Mouse (Mus musculus) ZHBTc4 (cell line): ENCODE measurements around the gene Polr1d.

Source experiments
- DNase-seq: peaks from one replicate; pipeline ENCODE4 v3.0.0-alpha.2; 2011; ENCODE audit warnings: low read depth, low spot score

Gene Polr1d

DNA sequence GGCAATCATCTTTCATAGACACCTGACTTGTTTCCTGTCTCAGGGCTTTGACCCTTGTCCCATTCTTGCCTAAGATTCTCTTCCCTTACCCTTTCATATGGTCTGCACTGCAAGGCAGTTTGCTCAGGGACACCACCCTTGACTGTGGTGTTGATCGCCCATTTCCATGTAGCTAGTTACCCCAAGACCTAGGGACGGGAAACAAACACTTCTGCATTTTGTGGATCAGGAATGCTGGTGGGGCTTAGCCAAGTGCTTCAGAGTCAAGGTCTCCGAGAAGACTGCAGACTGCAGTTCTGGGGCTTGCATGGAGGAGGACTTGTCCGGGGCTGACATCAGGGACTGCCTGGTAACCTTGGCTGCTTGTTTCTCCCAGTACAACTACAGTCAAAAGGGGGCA lies 10.0 kb downstream of the Polr1d start:
- peak; percentile 74 for DNase-seq

DNA sequence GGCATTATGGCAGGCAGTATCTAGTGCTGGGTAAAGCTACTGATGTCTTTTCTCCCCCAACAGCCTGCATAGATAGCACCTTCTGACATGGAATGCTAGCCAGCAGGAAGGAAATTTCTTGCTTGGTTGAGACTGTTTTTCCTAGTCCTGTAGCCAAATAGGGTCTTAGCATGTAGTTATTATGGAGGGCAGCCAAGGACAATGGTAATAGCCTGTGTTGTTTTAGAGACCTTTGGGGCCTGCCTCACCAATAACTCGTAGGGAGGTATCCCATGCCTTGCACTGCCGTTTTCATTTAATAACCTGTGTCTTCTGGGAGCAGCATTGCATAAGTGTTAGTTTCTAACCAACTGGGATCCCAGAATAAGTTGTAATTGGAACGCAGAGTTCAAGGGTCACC lies 13.0 kb downstream of the Polr1d start:
- DNase-seq: no peak

- no peak for DNase-seq
These were observed 13.6 kb downstream of the Polr1d start for GRCm38 (mm10) chr5:147090256-147090963.

GRCm38 (mm10) chr5:147092448-147092847 lies 15.6 kb downstream of the Polr1d start:
- DNase-seq: no peak

DNA sequence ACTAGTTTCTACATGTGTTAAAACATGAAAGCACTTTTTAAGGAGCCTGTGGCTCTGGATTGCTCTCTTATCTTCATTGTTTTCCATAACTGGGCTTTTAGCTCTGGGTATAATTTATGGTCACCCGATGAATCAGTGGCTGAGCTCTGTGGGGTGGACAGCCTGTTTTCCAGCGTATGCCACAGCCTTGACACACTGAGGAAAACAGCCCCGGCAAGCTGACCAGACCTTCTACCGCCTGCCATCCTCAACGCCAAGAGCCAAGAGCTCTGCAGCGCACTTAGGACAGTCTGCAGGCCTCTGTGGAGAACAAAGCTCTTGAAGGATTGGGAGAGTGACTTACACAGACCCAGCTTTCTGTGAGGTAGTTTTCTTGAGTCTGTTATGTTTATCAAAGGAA lies 17.4 kb downstream of the Polr1d start:
- DNase-seq: no peak

GRCm38 (mm10) chr5:147096586-147096985 lies 19.7 kb downstream of the Polr1d start:
- DNase-seq: no peak

- DNase-seq: no peak
These were observed 21.8 kb downstream of the Polr1d start for GRCm38 (mm10) chr5:147098667-147099066.

- DNase-seq: no peak
These were observed 23.3 kb downstream of the Polr1d start for GRCm38 (mm10) chr5:147100180-147100579.

- DNase-seq: no peak
These were observed 25.4 kb downstream of the Polr1d start for GRCm38 (mm10) chr5:147102295-147102694.

DNA sequence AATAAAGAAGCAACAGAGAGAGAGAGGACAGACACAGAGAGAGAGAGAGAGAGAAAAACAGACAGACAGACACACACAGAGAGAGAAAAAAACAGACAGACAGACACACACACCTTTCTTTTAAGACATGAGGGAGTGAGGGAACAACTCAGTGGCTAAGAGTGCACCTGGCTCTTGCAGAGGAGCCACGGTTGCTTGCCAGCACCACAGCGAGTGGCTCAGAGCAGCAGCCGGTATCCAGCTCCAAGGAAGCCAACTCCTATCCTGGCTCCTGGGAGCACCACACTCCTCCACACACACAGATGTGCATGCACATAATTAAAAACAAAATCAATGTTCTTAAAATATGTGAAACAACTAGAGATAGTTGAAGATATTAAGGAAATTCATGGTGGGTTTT lies 30.4 kb downstream of the Polr1d start:
- DNase-seq: no peak

DNA sequence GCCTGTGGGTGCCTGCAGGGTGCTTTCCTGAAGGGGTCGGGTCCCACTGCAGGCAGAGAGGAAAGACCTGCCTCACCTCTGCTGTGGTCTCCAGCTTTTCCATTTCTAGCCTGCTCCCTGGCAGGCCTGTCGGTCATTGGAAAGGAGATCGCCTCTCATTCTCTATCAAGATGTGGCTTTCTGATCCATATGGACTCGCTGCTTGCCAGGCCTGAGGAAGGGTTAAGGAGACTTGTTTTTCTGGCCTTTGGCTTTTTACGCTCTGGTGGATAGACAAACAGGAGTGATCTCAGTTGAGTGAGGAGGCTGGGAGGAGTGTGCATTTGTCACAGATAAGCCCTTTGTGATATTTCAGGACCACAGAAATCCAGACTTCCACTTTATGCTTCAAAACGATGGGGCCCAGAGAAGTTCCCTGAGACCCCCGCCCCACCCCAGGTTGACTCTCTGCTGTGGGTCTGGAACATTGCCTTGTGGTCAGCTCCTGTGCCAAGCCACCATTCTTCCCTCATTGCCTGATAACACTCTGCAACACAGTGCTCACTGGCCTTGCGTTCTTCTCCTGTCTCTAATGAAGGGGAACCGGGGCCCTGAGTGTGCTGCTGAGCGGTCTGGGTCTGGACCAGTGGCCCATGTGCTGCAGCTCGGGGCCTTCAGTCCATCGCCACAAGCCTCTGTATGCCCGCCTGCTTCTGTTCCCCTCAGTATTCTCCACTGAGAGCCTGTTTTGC lies 32.2 kb downstream of the Polr1d start:
- DNase-seq: no peak

- DNase-seq: peak; percentile 66
These were observed 37.9 kb downstream of the Polr1d start for GRCm38 (mm10) chr5:147114738-147115137.

- peak; percentile 76 for DNase-seq
These were observed 38.8 kb downstream of the Polr1d start for GRCm38 (mm10) chr5:147115631-147116030.

DNA sequence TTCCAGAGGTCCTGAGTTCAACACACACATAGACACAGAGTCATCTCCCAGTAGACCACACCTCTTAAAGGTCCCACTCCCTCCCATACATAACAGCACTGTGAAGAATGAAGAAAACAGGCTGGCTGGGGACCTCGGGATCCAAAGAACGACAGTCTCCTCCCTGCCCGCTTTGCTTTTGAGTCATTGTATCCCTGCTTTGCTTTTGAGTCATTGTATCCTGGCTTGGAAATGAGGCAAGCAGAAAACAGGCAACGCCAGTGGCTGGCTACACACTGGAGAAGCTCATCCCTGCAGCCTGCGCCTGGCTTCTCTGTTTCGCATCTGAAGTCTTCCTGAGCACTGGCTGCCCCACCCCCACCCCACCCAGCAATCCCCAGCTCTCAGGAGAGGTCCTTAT lies 40.2 kb downstream of the Polr1d start:
- DNase-seq: no peak

- DNase-seq: peak; percentile 77
These were observed 44.3 kb downstream of the Polr1d start for GRCm38 (mm10) chr5:147121146-147121545.

DNA sequence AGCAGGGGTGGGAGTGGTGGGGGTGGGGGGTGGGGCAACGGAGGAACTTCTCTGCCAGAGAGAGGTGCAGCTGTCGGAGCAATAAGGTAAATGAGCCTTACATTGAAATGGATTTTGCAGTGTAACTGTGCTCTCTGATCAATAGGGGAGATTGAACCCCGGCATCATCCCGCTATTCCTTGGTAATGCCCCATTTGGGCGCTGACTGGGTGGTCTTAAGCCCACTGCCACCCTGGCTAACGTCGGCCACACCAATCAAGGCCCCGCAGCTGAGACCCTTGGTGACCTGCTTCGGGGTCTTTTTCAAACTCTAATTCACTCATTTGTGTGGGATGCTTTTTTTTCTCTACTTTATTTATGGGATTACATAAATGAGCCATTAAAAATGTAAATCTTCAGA lies 47.9 kb downstream of the Polr1d start:
- DNase-seq: no peak

- DNase-seq: no peak
These were observed 48.8 kb downstream of the Polr1d start for GRCm38 (mm10) chr5:147125542-147126185.

DNA sequence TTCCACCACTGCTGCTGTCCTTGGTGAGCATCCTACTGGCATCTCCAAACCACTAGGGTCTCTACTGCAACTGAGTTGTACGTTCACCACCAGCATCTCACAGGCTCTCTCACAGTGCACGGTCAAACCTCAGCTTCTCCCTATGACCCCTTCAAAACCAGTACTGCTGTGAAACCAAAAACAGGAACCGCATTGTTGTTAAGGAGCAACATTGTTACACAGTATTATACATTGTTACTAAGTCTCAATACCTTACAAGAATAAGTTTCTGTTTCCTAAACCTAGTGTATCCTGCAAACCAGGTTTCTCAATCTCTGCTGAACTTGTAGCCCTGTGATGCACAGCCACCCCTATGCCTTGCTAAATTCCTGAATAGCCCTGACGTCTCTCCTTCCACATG lies 51.0 kb downstream of the Polr1d start:
- no peak for DNase-seq

- no peak for DNase-seq
These were observed 52.6 kb downstream of the Polr1d start for GRCm38 (mm10) chr5:147129484-147129883.

DNA sequence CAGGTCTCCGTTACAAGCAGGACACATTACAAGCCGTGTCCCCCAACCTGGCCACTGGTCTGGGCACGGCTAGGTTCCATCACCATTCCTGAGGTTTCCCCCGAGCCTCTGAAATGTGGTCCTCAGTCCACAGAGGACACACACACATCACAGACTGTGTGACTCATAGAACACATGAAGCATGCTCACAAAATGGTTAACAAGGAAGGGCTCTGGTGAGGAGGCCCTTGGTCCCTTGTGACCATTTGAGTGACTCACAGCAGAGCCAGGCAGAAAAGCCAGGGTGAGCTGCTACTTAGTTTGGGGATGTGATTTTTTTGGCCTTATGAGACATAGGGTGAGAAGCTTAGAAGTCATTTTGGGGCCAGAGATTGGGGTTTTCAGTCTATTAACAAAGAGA lies 55.1 kb downstream of the Polr1d start:
- DNase-seq: no peak

DNA sequence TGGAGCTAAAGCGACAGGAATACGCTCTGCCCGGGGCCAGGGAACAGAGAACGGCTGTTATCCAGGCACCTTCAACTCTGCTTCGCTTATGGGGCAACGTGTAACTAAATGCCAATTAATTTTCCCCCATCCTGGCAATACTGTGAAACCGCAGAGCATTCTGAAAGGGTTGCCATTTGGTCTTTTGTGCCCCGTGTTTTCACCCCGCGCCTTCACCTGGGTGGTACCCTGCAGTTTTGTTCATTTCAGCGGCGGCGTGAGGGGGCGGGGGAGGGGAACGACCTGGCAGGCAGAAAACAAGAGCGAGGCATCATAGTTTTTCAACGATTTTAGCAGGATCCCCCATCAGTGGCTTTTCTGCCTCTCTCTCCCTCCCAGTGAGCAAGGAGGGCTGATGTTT lies 56.8 kb downstream of the Polr1d start:
- no peak for DNase-seq

DNA sequence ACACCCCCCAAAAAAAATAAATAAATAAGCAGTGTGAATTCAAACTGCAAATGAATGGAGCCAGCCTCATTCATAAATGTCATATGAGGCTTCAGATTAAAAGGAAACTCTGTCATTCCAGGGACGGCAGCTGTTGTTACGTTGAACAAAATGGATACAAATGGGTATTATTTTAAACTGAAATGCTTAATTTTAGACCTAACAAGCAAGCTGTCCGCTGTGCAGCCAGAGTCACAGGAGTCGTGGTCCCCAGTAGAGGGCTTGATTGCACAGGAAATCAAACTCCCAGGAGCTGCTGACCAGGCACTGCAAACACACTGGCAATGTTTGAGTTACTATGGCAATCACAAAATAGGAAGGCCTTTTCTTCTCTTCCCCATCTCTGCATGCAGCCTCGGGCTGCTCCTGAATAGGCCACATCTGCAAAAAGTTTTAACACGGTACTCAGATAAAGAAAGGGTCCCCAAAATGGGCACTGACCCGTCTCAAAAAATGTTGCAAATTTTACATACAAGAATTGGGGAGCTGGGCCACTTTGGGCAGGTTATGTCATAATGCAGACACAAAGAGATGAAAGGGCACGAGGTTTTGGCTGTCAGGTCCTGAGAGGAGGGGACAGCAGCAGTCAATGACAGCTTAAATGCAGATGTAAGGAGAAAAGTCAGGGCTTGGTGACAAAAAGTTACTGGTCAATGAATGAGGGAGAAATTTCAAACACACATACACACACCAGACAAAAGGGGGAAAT lies 57.7 kb downstream of the Polr1d start:
- DNase-seq: no peak
